Mouse (Mus musculus): ENCODE data around the gene Agrp.

DNA sequence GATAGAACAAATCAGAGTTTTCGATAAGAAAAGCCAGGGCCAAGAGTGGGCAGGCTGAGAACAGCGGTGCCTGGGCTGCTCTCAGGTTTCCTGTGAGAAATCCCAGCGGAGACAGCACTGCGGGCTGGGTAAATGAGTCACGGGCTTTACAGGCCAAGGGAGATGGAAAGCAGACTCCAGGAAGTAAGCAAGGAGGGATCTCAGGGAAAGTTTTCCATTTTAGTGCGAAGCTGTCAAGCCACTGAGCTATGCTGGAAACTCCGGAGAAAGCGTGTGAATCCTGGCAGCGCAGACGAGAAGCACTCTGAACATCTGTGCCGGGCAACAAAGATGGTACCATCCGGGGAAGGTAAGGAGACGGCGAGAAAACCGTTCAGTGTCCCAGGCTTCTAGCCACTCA lies 43.3 kb downstream of the Agrp start:
- TF ChIP-seq EP300 (IDR thresholded peaks at IDR 0.05; ENCODE audit: low read depth in 1 of 2, low read length in 2 of 2) (no peak), KAT2A (conservative IDR thresholded peaks at IDR 0.05; ENCODE audit: low read depth, low read length) (no peak), CTCF (IDR thresholded peaks at IDR 0.05 in 2 of 3, conservative IDR thresholded peaks at IDR 0.05 in 1 of 3; ENCODE audit: control insufficient read depth in 1 of 3, insufficient read depth in 1 of 3, low read depth in 2 of 3, low read length in 3 of 3, poor library complexity in 1 of 3, severe bottlenecking in 1 of 3) (no peak), E2F4 (IDR thresholded peaks at IDR 0.05; ENCODE audit: borderline replicate concordance, low read depth, low read length) (no peak), HCFC1 (IDR thresholded peaks at IDR 0.05; ENCODE audit: low read depth, low read length) (no peak), POLR2A (IDR thresholded peaks at IDR 0.05; ENCODE audit: control insufficient read depth in 1 of 2, insufficient read depth in 1 of 2, low read depth in 1 of 2, low read length in 2 of 2, poor library complexity in 1 of 2) (no peak)

Data from MEL (cell line).